10 mouse cellular contexts compared by ENCODE assay signal in genomic region chr1:187605391-187606270, GRCm38 (mm10). TPM values are rescaled to one million over a fixed set of nuclear protein-coding genes. Genes with fewer than 3 reads are reported as not detected.
A peak's percentile ranks its signal among the peaks of the same experiment; 100 is the strongest.
DNase-seq lines count a peak whose midpoint lies in the region; ATAC-seq lines count a peak whose summit lies in the region.
"Had no signal": no experiment of that assay in that cellular context is flagged by ENCODE, and none has a peak within 500 bp of the region (broad histone marks: within the 10 kb centered on the region; RNA-seq: fewer than 3 reads in every experiment).

No protein-coding gene starts in this region.

- H3K9me3 ChIP-seq in kidney, embryonic 15.5 days (replicated peaks) = no peaks in the 10 kb centered on the region
- H3K9me3 ChIP-seq in embryonic facial prominence, embryonic 14.5 days (ENCODE audit: control insufficient read depth, low read length) = peaks cover 6% of the 10 kb centered on the region; the same call in 1 of the 2 replicates
- H3K9me3 ChIP-seq in intestine, embryonic 15.5 days = no peaks in the 10 kb centered on the region
- H3K9me3 ChIP-seq in neural tube, embryonic 12.5 days = no peaks in the 10 kb centered on the region

- H3K9ac ChIP-seq in kidney, embryonic 15.5 days = no peak overlapping the region
- peak overlapping the region; percentile 1; the same call in 1 of the 2 replicates for H3K9ac ChIP-seq in embryonic facial prominence, embryonic 14.5 days (ENCODE audit: low read depth, low read length)
- H3K9ac ChIP-seq in intestine, embryonic 15.5 days = no peak overlapping the region
- H3K9ac ChIP-seq in neural tube, embryonic 12.5 days = no peak overlapping the region

- no peak for ATAC-seq in kidney, embryonic 15.5 days (replicated peaks; ENCODE audit: low FRiP score)
- no peak for ATAC-seq in embryonic facial prominence, embryonic 14.5 days (ENCODE audit: low read depth)
- no peak for ATAC-seq in intestine, embryonic 15.5 days
- ATAC-seq in neural tube, embryonic 12.5 days (ENCODE audit: low FRiP score, low read depth) = 0 out of 2 replicates have a peak, but pooled peaks have one; percentile 26

- no peak overlapping the region for H3K27ac ChIP-seq in kidney, embryonic 15.5 days
- no peak overlapping the region for H3K27ac ChIP-seq in embryonic facial prominence, embryonic 14.5 days (replicated peaks; ENCODE audit: low read depth, low read length)
- no peak overlapping the region for H3K27ac ChIP-seq in intestine, embryonic 15.5 days
- H3K27ac ChIP-seq in neural tube, embryonic 12.5 days = no peak overlapping the region

- peak overlapping the region; percentile 57 for H3K4me2 ChIP-seq in kidney, embryonic 15.5 days
- H3K4me2 ChIP-seq in embryonic facial prominence, embryonic 14.5 days (ENCODE audit: low read depth, low read length) = peak overlapping the region; percentile 44
- H3K4me2 ChIP-seq in intestine, embryonic 15.5 days (replicated peaks) = peak overlapping the region; percentile 56
- H3K4me2 ChIP-seq in neural tube, embryonic 12.5 days (replicated peaks) = peak overlapping the region; percentile 56

- no peaks in the 10 kb centered on the region for H3K36me3 ChIP-seq in kidney, embryonic 15.5 days
- no peaks in the 10 kb centered on the region for H3K36me3 ChIP-seq in embryonic facial prominence, embryonic 14.5 days (ENCODE audit: control insufficient read depth, insufficient read depth, low read length)
- H3K36me3 ChIP-seq in intestine, embryonic 15.5 days = no peaks in the 10 kb centered on the region
- H3K36me3 ChIP-seq in neural tube, embryonic 12.5 days = no peaks in the 10 kb centered on the region

- no peak for DNase-seq in kidney, postnatal 14 days
- no peak for DNase-seq in embryonic facial prominence, embryonic 14.5 days (ENCODE audit: low spot score)
- no peak for DNase-seq in ovary, postnatal 36 days (ENCODE audit: low spot score)
- DNase-seq in layer of hippocampus, postnatal 14 days (ENCODE audit: low spot score in 2 of 2) = no peak
- DNase-seq in layer of hippocampus, adult 9-10 months (ENCODE audit: low spot score) = no peak
- DNase-seq: kidney, adult 11 months had no signal

- peak overlapping the region; percentile 29 for H3K4me3 ChIP-seq in kidney, embryonic 15.5 days (replicated peaks)
- H3K4me3 ChIP-seq in embryonic facial prominence, embryonic 14.5 days (ENCODE audit: low read depth, low read length) = peak overlapping the region; percentile 31
- 0 out of 2 replicates have a peak overlapping the region, but pooled peaks have one; percentile 11 for H3K4me3 ChIP-seq in intestine, embryonic 15.5 days (replicated peaks)
- 0 out of 2 replicates have a peak overlapping the region, but pooled peaks have one; percentile 9 for H3K4me3 ChIP-seq in neural tube, embryonic 12.5 days
- H3K4me3 ChIP-seq: myocyte had no signal

- 2% methylated on average over 32 of the region's 32 CpGs for WGBS in kidney, embryonic 15.5 days
- 2% methylated on average over 32 of the region's 32 CpGs for WGBS in embryonic facial prominence, embryonic 14.5 days
- WGBS in intestine, embryonic 15.5 days = 8% methylated on average over 32 of the region's 32 CpGs
- 1% methylated on average over 32 of the region's 32 CpGs for WGBS in neural tube, embryonic 12.5 days

- peaks cover 67% of the 10 kb centered on the region for H3K4me1 ChIP-seq in kidney, embryonic 15.5 days
- peaks cover 24% of the 10 kb centered on the region for H3K4me1 ChIP-seq in embryonic facial prominence, embryonic 14.5 days (ENCODE audit: control insufficient read depth, insufficient read depth, low read length)
- H3K4me1 ChIP-seq in intestine, embryonic 15.5 days (replicated peaks) = peaks cover 40% of the 10 kb centered on the region
- peaks cover 63% of the 10 kb centered on the region for H3K4me1 ChIP-seq in neural tube, embryonic 12.5 days

- H3K27me3 ChIP-seq in kidney, embryonic 15.5 days = peaks cover 80% of the 10 kb centered on the region
- H3K27me3 ChIP-seq in embryonic facial prominence, embryonic 14.5 days (replicated peaks; ENCODE audit: control insufficient read depth, insufficient read depth, low read length) = peaks cover 83% of the 10 kb centered on the region
- H3K27me3 ChIP-seq in intestine, embryonic 15.5 days (replicated peaks) = peaks cover 50% of the 10 kb centered on the region
- H3K27me3 ChIP-seq in neural tube, embryonic 12.5 days (replicated peaks) = peaks cover 67% of the 10 kb centered on the region

RNA-seq across cellular contexts. Expression of gene Esrrg, which starts 3.0 kb away (rescaled TPM):
- 27.1 and 29.2 TPM in 2 replicates for polyA plus RNA-seq in kidney, embryonic 15.5 days (2015; fragmentation: Nextera tagmentation; extraction: Ambion mirVana)
- 1.9 and 3.1 TPM in 2 replicates for polyA plus RNA-seq in embryonic facial prominence, embryonic 14.5 days (2014; fragmentation: Nextera tagmentation; extraction: Ambion mirVana)
- polyA plus RNA-seq in intestine, embryonic 15.5 days (2015; fragmentation: Nextera tagmentation; extraction: Ambion mirVana) = 4.8 and 5.3 TPM in 2 replicates
- polyA plus RNA-seq in neural tube, embryonic 12.5 days (2016; fragmentation: Nextera tagmentation; extraction: Ambion mirVana) = 15.4 and 17.8 TPM in 2 replicates
- 10 to 100 TPM; 16.1 to 16.4 TPM for total RNA-seq in layer of hippocampus, postnatal 14 days (2021)
